Mouse (Mus musculus): ENCODE data around the gene Atf7ip2.

The Atf7ip2 gene

GRCm38 (mm10) chr16:10297696-10298644 lies 105.5 kb downstream of the Atf7ip2 start:
- DNase-seq (ENCODE audit: low spot score), result no peak

DNA sequence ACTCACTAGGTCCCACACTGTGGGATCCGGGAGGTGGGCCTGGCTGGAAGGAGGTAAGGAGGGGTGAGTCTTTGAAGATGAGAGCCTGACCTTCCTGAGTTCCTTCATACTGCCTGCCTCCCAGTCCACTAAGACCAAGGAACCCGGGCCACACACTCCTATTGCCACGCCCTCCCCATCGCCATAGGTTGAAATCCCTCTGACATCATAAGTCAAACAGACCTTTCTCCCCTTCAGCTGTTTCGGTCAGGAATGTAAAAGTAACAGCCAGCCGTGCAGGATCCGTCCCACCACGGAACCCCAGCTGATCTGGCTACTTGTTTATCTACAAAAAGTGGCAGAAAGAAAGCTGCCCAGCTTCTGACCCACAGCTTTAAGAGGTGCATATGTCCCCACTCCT lies 107.1 kb downstream of the Atf7ip2 start:
- DNase-seq (ENCODE audit: low spot score), result no peak

- no peak for DNase-seq (ENCODE audit: low spot score)
These were observed 108.0 kb downstream of the Atf7ip2 start for GRCm38 (mm10) chr16:10300231-10301186.

Data from layer of hippocampus, adult 11-12 months (tissue).